Mouse (Mus musculus): ENCODE measurements around the gene Mdfi. TPM values are rescaled to one million over a fixed set of nuclear protein-coding genes. Genes with fewer than 3 reads are reported as not detected.

Mdfi gene
- polyA plus RNA-seq, 1 experiment from 2014 or later, result 15.7 TPM

DNA sequence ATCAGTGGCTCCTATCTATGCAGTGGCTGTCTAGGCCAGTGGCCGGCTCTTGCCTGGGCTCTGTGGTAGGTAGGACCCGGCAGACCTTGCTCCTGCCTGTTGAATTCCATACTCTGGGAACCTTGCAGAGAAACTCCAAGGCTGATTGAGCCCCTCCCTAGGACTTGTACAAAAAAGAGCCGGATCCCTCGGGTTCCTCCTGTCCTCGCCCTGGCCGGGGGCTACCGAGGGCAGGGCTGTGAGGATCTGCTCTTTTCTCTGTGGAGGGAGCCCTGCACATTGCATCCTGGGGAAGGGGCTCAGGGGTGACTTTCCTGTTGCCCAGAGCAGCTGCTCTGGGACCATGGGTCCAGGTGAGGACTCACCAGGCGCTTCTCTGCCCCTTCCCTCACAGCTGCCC is 46.9 kb downstream of the Mdfi start:
- Histone ChIP-seq H3K4me1 (ENCODE audit: control insufficient read depth, insufficient read depth, low read length) (peaks cover 16% of the 10 kb centered on the region), H3K27me3 (ENCODE audit: control insufficient read depth, insufficient read depth, low read length) (no peaks in the 10 kb centered on the region), H3K9ac (ENCODE audit: low read depth, low read length) (no peak overlapping the region), H3K27ac (ENCODE audit: low read depth, low read length) (no peak overlapping the region), H3K9me3 (ENCODE audit: control insufficient read depth, low read length) (no peaks in the 10 kb centered on the region), H3K36me3 (ENCODE audit: control insufficient read depth, insufficient read depth, low read length) (no peaks in the 10 kb centered on the region), H3K4me2 (replicated peaks; ENCODE audit: low read depth, low read length) (no peak overlapping the region), H3K4me3 (ENCODE audit: low read length) (no peak overlapping the region)
- 46% methylated on average over 8 of the region's 8 CpGs for WGBS
- ATAC-seq (ENCODE audit: low FRiP score, low TSS enrichment), result no peak

DNA sequence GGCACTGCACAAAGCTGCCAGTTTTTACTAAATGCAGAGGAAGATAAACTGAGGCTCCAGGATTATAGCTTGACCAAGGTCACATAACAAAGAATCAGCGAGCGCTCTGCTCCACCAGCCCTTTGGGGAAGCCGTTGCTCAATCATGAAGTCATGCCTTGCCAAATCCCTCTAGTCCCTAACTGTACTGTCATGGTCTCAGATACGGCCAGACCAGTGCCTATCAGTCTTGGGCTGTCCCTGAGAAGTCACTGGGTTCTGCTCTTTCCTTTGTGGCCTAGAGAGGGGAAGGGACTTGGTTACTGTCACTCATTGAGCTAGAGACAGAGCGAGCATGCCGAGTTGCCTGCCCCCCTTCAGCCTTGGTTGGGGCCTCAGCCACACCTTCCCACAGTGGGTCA is 50.1 kb downstream of the Mdfi start:
- Histone ChIP-seq H3K9me3 (ENCODE audit: control insufficient read depth, low read length) (no peaks in the 10 kb centered on the region), H3K27me3 (ENCODE audit: control insufficient read depth, insufficient read depth, low read length) (no peaks in the 10 kb centered on the region), H3K9ac (ENCODE audit: low read depth, low read length) (no peak overlapping the region), H3K4me3 (ENCODE audit: low read length) (no peak overlapping the region), H3K4me1 (ENCODE audit: control insufficient read depth, insufficient read depth, low read length) (peaks cover 12% of the 10 kb centered on the region), H3K27ac (ENCODE audit: low read depth, low read length) (no peak overlapping the region), H3K4me2 (replicated peaks; ENCODE audit: low read depth, low read length) (no peak overlapping the region), H3K36me3 (ENCODE audit: control insufficient read depth, insufficient read depth, low read length) (no peaks in the 10 kb centered on the region)
- ATAC-seq (ENCODE audit: low FRiP score, low TSS enrichment), result no peak
- 84% methylated on average over 6 of the region's 6 CpGs for WGBS

GRCm38 (mm10) chr17:47783445-47784223 is 50.9 kb downstream of the Mdfi start:
- Histone ChIP-seq H3K9ac (ENCODE audit: low read depth, low read length) (no peak overlapping the region), H3K4me3 (ENCODE audit: low read length) (no peak overlapping the region), H3K36me3 (ENCODE audit: control insufficient read depth, insufficient read depth, low read length) (no peaks in the 10 kb centered on the region), H3K9me3 (ENCODE audit: control insufficient read depth, low read length) (no peaks in the 10 kb centered on the region), H3K27ac (ENCODE audit: low read depth, low read length) (no peak overlapping the region), H3K4me2 (replicated peaks; ENCODE audit: low read depth, low read length) (no peak overlapping the region), H3K4me1 (ENCODE audit: control insufficient read depth, insufficient read depth, low read length) (peaks cover 12% of the 10 kb centered on the region), H3K27me3 (ENCODE audit: control insufficient read depth, insufficient read depth, low read length) (no peaks in the 10 kb centered on the region)
- 80% methylated on average over 8 of the region's 8 CpGs for WGBS
- no peak for ATAC-seq (ENCODE audit: low FRiP score, low TSS enrichment)

DNA sequence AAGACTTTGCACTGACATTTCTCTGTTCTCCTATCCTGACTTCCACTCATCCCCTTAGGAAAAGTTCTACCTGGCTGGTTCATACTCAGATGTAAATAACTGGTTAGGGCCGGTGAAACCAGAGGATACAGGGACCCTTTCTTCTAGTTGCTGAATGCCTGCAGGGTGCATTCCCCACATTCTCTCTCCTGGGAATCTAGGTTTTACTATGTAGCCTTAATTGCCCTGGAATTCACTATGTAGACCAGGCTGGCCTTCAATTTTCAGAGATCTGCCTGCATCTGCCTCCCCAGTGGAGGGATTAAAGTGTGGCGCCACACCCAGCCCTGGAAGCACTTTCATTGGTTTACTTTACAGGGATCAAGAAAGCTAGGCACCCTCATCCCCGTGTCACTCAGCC is 52.0 kb downstream of the Mdfi start:
- WGBS, result 79% methylated on average over 3 of the region's 3 CpGs
- ATAC-seq (ENCODE audit: low FRiP score, low TSS enrichment), result no peak
- H3K27me3 ChIP-seq (ENCODE audit: control insufficient read depth, insufficient read depth, low read length), result no peaks in the 10 kb centered on the region

DNA sequence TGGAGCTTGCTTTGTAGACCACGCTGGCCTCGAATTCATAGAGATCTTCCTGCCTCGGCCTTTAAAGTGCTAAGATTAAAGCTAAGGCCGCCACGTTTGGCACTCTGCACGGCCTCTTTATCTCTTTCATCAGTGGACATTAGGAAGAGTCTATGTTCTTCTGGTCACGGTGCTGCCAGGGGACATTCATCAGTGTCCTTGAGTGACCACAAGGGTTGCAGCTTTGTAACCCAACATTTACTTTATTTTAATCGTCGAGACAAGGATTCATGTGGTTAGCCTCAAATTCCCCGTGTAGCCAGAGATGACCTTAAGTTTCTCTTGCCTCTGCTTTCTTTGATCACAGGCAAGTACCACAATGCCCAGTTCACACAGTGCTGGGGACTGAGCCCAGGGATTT is 54.0 kb downstream of the Mdfi start:
- no peaks in the 10 kb centered on the region for H3K36me3 ChIP-seq (ENCODE audit: control insufficient read depth, insufficient read depth, low read length)
- ATAC-seq (ENCODE audit: low FRiP score, low TSS enrichment), result no peak
- 76% methylated on average over 10 of the region's 10 CpGs for WGBS

More for the DNA sequence above, 52.0 kb downstream of the Mdfi start:
- H3K9me3 ChIP-seq (ENCODE audit: control insufficient read depth, low read length), result no peaks in the 10 kb centered on the region
- H3K27ac ChIP-seq (ENCODE audit: low read depth, low read length), result no peak overlapping the region
- H3K36me3 ChIP-seq (ENCODE audit: control insufficient read depth, insufficient read depth, low read length), result no peaks in the 10 kb centered on the region
- H3K4me1 ChIP-seq (ENCODE audit: control insufficient read depth, insufficient read depth, low read length), result peaks cover 4% of the 10 kb centered on the region
- H3K9ac ChIP-seq (ENCODE audit: low read depth, low read length), result no peak overlapping the region
- no peak overlapping the region for H3K4me2 ChIP-seq (replicated peaks; ENCODE audit: low read depth, low read length)
- H3K4me3 ChIP-seq (ENCODE audit: low read length), result no peak overlapping the region

GRCm38 (mm10) chr17:47777141-47777540 is 57.4 kb downstream of the Mdfi start:
- Histone ChIP-seq H3K36me3 (ENCODE audit: control insufficient read depth, insufficient read depth, low read length) (no peaks in the 10 kb centered on the region), H3K9ac (ENCODE audit: low read depth, low read length) (no peak overlapping the region), H3K9me3 (ENCODE audit: control insufficient read depth, low read length) (peaks cover 2% of the 10 kb centered on the region), H3K4me3 (ENCODE audit: low read length) (no peak overlapping the region), H3K27me3 (ENCODE audit: control insufficient read depth, insufficient read depth, low read length) (no peaks in the 10 kb centered on the region), H3K27ac (ENCODE audit: low read depth, low read length) (no peak overlapping the region), H3K4me2 (replicated peaks; ENCODE audit: low read depth, low read length) (no peak overlapping the region), H3K4me1 (ENCODE audit: control insufficient read depth, insufficient read depth, low read length) (no peaks in the 10 kb centered on the region)
- no peak for ATAC-seq (ENCODE audit: low FRiP score, low TSS enrichment)
- WGBS, result 40% methylated on average over 2 of the region's 2 CpGs

More for the DNA sequence above, 54.0 kb downstream of the Mdfi start:
- H3K9me3 ChIP-seq (ENCODE audit: control insufficient read depth, low read length), result no peaks in the 10 kb centered on the region
- H3K9ac ChIP-seq (ENCODE audit: low read depth, low read length), result no peak overlapping the region
- H3K27me3 ChIP-seq (ENCODE audit: control insufficient read depth, insufficient read depth, low read length), result no peaks in the 10 kb centered on the region
- no peak overlapping the region for H3K4me3 ChIP-seq (ENCODE audit: low read length)
- no peak overlapping the region for H3K27ac ChIP-seq (ENCODE audit: low read depth, low read length)
- H3K4me2 ChIP-seq (replicated peaks; ENCODE audit: low read depth, low read length), result no peak overlapping the region
- H3K4me1 ChIP-seq (ENCODE audit: control insufficient read depth, insufficient read depth, low read length), result 0 out of 2 replicates have a peak, but pooled peaks cover 2% of the 10 kb centered on the region

DNA sequence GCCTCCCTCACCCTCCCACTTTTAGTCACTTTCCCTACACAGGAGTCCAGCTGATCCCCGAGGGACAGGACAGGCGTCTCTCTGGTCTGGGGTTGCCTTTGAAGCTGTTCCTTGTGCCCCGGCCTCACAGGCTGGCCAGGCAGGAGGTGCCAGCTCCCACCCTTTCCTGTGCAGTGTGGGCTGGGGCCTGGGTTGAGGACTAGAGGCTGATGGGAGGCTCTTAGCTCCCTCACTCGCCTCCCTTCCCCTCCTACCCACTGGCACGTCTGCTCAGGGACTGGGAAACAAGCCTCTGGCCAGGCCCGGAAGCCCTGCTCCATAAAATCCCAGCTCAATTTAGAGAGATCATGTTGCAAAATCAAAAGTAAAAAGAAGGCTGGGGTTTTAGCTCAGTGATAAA is 60.9 kb downstream of the Mdfi start:
- Histone ChIP-seq H3K9ac (ENCODE audit: low read depth, low read length) (no peak overlapping the region), H3K36me3 (ENCODE audit: control insufficient read depth, insufficient read depth, low read length) (no peaks in the 10 kb centered on the region), H3K4me3 (ENCODE audit: low read length) (no peak overlapping the region), H3K27ac (ENCODE audit: low read depth, low read length) (no peak overlapping the region), H3K4me1 (ENCODE audit: control insufficient read depth, insufficient read depth, low read length) (no peaks in the 10 kb centered on the region), H3K9me3 (ENCODE audit: control insufficient read depth, low read length) (peaks cover 5% of the 10 kb centered on the region), H3K4me2 (replicated peaks; ENCODE audit: low read depth, low read length) (no peak overlapping the region), H3K27me3 (ENCODE audit: control insufficient read depth, insufficient read depth, low read length) (no peaks in the 10 kb centered on the region)
- ATAC-seq (ENCODE audit: low FRiP score, low TSS enrichment), result 0 out of 2 replicates have a peak, but pooled peaks have one; percentile 25
- 25% methylated on average over 6 of the region's 6 CpGs for WGBS

DNA sequence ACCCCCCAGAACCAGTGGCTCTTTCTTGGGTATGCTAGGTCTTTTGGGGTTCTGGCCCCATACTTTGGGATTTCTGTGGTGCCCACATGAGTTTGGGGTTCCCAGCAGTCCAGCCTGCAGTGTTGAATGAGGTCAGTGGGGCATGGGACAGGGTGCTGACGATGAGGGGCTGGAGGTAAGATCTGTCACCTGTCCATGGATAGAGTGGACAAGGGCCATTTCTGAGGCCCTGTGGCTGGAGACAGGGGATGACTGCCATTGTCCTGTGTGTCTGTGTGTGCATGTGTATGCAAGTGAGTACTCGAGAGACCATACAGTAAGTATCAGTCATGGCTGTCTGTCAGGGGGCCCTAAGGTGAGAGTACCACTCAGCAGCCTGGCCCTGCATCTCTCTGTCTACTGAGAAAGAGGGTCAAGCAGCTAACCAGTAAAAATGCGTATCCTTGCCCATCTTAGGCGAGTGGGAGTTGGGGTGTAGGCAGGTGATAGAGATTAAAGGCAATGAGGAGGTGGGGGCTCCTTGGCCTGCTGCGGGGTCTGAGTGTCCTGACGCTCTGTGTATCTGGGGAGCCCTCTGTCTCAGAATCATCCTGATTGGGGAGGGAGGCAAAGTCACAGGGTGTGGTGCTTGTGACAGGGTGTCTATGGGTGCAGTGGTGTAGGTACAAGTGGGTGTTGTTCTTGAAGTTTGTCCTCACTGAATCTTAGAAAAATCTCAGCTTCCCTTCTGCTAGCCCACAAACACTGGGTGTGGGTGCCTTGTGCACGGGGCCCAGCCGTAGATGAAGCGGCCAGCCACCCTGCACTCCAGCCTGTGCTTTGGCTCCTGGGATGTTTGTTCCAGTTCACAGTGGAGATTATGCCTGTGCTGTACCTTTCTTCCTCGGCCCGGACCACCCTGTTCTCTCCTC is 64.8 kb downstream of the Mdfi start:
- no peak for ATAC-seq (ENCODE audit: low FRiP score, low TSS enrichment)

More for the DNA sequence above, 64.8 kb downstream of the Mdfi start:
- Histone ChIP-seq H3K4me3 (ENCODE audit: low read length) (no peak overlapping the region), H3K27me3 (ENCODE audit: control insufficient read depth, insufficient read depth, low read length) (no peaks in the 10 kb centered on the region), H3K4me1 (ENCODE audit: control insufficient read depth, insufficient read depth, low read length) (no peaks in the 10 kb centered on the region), H3K9ac (ENCODE audit: low read depth, low read length) (no peak overlapping the region), H3K36me3 (ENCODE audit: control insufficient read depth, insufficient read depth, low read length) (no peaks in the 10 kb centered on the region), H3K27ac (ENCODE audit: low read depth, low read length) (no peak overlapping the region), H3K4me2 (replicated peaks; ENCODE audit: low read depth, low read length) (no peak overlapping the region), H3K9me3 (ENCODE audit: control insufficient read depth, low read length) (peaks cover 5% of the 10 kb centered on the region)
- WGBS, result 78% methylated on average over 11 of the region's 11 CpGs

Data from kidney, embryonic 14.5 days (tissue).